Mouse (Mus musculus) erythroblast, embryonic 14.5 days (primary cell): ENCODE measurements around the gene Rptor.

Experiments used
- GATA1 ChIP-seq: IDR thresholded peaks from 2 replicates; pipeline ENCODE4 v1.6.1; 2012; ENCODE audit warnings: low read length, inconsistent platforms, mixed read lengths
- TAL1 ChIP-seq: IDR thresholded peaks from 3 replicates; pipeline ENCODE4 v1.6.1; 2012; ENCODE audit warnings: low read length, inconsistent platforms, mixed read lengths

- TF ChIP-seq GATA1 (no peak), TAL1 (no peak)
Observed at GRCm38 (mm10) chr11:119710822-119711221, 108.1 kb downstream of the Rptor start.
